Mouse (Mus musculus) heart, adult 2 months (tissue): ENCODE measurements around the gene Fignl2.

Source experiments
- CTCF ChIP-seq: fragments of 200-600 bp; IDR thresholded peaks from 2 replicates; pipeline ENCODE4 v1.8.1; 2022; ENCODE audit warnings: antibody characterized with exemption, mild to moderate bottlenecking, moderate library complexity
- EP300 ChIP-seq: fragments of 200-500 bp; IDR thresholded peaks from 2 replicates; pipeline ENCODE4 v1.6.1; 2011; ENCODE audit warnings: low read depth, low read length, control low read depth; ENCODE audit not compliant: insufficient read depth
- POLR2A ChIP-seq: fragments of 200-500 bp; IDR thresholded peaks from 2 replicates; pipeline ENCODE4 v1.6.1; 2011; ENCODE audit warnings: mild to moderate bottlenecking, low read depth, low read length, control low read depth; ENCODE audit not compliant: insufficient read depth

DNA sequence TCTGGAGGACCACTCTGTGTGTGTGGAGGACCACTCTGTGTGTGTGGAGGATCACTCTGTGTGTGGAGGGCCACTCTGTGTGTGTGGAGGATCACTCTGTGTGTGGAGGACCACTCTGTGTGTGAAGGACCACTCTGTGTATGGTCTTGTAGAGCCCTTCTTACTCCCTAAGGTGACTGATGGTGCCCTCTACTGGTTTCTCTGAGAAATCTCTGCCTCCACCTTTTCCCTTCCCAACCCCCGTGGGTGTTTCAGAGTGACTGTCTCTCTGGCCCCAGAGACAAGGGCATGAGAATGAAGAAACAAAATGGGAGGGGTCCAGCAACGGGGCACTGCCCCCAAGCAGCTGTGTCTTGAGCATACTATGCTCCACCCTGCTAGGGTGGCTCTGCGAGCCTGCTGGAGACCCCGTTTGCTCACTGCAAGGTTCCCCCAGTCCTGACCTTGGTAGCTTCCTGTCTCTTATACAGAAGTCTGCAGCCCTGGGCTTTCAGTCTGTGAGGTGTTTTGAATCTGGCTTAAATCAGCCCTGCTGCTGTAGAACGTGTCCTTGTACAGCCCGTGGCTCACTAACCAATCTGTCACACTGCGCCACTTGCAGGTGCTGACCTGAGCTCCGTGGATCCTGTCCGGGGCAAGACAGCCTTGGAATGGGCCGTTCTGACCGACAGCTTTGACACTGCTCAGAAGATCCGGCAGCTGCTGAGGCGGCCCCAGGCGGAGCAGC is 40.2 kb upstream of the Fignl2 start:
- TF ChIP-seq POLR2A (no peak), CTCF (peak; percentile 76), EP300 (no peak)
